Mouse (Mus musculus): ENCODE data around the gene Tcte2.
"Not testable (repeated sequence)": the region's sequence is repeated elsewhere in the genome, so short reads cannot be mapped to it uniquely, and the experiment has no call there.

Tcte2 gene

GRCm38 (mm10) chr17:13761179-13761913 lies at the start of gene Tcte2:
Gene Tcte2, minus strand, starts transcription at chr17:13761825.
- DNase-seq (ENCODE audit: low read depth, low spot score) = peak; percentile 49

DNA sequence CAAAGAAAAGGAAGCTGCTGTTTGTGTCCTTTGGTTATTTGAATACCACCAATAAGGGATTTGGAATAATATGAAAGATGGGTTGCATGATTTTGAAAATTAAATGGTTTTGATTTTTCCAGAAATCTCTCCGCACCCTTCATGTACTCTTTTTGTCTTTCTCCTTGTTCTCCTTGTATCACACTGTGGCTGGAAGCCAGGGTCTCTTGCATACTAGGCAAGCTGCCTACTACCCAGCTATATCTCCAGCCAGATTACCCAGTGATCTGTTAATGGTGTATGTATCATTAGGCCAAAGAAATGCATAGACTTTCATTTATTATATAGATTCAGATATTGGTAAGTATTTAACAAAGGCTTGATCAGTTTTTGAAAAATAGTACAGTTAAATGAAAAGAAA lies 44.4 kb upstream of the Tcte2 start:
- no peak for DNase-seq (ENCODE audit: low read depth, low spot score)

DNA sequence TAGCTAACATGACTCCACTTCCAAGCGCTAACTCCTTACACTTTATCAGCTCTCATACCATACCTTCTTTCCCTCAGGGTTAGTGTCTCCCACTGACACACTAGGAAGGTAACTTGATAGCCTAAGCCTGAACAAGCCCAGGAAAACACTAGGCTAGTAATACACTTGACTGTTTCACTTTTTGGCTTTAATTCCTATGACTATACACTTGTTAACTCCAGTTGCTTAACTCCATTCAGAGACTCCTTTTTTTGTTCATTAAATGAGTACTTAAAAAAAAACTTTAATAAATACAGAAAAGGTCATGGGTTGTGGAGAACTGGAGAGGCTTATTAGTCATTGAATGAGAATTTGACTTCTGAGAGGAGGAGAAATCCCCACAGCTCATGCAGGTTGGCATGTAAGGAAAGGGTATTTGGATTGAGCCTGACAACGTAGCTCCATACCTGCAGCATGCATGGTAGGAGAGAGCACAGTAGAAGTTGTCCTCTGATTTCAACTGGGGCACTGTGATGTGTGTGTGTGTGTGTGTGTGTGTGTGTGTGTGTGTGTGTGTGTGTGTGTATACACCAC lies 41.3 kb upstream of the Tcte2 start:
- no peak for DNase-seq (ENCODE audit: low read depth, low spot score)

- no peak for DNase-seq (ENCODE audit: low read depth, low spot score)
These were observed 36.1 kb upstream of the Tcte2 start for GRCm38 (mm10) chr17:13797691-13798090.

GRCm38 (mm10) chr17:13790033-13790432 lies 28.4 kb upstream of the Tcte2 start:
- not testable (repeated sequence) for DNase-seq (ENCODE audit: low read depth, low spot score)

DNA sequence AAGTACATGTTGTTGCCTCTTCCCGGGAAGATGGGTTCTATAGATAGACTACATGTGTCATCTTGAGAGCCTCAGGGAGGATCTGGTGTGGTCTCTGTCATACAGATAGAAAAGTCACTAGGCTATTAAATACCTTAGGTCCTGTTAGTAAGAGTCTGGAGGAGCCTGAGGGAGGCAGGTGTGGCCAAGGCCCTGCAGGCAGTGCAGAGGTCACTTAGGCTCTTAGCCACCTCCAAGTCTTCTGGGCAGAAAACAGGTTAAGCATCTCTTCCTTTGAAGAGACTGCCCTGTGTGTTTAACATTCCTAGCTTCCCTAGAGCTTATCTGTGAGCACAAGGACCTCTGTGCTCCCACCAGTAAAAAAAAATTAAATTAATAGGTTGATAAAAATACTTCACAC lies 21.8 kb upstream of the Tcte2 start:
- DNase-seq (ENCODE audit: low read depth, low spot score) = no peak

- DNase-seq (ENCODE audit: low read depth, low spot score) = no peak
These were observed 20.3 kb upstream of the Tcte2 start for GRCm38 (mm10) chr17:13781948-13782347.

- DNase-seq (ENCODE audit: low read depth, low spot score) = no peak
These were observed 17.2 kb upstream of the Tcte2 start for GRCm38 (mm10) chr17:13778865-13779264.

DNA sequence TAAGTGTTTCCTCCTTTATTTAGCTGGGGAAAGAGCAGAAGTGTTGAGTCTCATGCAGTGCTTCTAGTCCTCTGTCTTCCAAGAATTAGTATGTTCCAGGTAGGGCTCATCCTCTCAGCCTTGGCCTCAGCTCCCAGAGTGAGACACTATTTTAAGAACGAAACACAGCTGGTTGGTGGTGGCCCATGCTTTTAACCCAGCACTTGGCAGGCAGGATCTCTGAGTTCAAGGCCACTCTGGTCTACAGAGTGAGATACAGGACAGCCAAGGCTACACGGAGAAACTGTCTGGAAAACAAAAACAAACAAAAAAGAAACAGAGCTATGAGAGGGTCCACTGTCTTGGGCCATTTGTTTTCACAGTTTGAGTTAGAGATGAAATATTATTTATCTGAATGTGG lies 16.1 kb upstream of the Tcte2 start:
- no peak for DNase-seq (ENCODE audit: low read depth, low spot score)

DNA sequence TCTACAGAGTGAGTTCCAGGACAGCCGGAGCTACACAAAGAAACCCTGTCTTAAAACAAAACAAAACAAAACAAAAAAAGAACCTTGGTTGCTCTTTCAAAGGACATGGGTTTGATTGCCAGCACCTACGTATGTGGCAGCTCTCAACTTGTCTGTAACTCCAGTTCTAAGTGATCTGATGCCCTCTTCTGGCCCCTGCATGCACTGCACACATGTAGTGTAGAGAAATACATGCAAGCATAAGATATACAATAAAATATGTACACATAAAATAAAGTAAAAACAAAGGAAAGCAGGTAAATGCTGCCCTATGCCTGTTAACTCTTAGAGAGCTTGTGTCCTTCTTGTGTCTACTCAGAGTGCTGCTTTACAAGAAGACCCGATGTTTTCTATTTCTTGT lies 7.6 kb upstream of the Tcte2 start:
- DNase-seq (ENCODE audit: low read depth, low spot score) = no peak

DNA sequence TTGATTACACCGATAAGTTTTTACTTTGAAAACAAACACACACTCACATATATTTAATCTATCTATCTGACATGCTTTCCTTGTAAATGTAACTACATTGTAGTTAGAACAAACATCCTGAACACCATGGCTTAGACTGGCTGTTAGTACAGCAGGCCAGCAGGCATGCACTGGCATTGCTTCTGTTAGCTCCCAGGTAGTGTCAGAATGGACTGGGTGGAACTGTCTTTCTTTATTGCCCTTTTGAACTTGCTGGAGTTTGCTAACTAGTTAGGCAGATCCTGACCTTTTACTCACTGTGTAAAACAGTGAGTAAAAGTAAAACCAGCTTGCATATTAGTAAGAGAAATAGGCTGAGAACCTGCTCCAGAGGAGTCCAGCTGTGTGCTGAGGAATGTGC lies 6.9 kb upstream of the Tcte2 start:
- no peak for DNase-seq (ENCODE audit: low read depth, low spot score)

GRCm38 (mm10) chr17:13764911-13765310 lies 3.3 kb upstream of the Tcte2 start:
- not testable (repeated sequence) for DNase-seq (ENCODE audit: low read depth, low spot score)

DNA sequence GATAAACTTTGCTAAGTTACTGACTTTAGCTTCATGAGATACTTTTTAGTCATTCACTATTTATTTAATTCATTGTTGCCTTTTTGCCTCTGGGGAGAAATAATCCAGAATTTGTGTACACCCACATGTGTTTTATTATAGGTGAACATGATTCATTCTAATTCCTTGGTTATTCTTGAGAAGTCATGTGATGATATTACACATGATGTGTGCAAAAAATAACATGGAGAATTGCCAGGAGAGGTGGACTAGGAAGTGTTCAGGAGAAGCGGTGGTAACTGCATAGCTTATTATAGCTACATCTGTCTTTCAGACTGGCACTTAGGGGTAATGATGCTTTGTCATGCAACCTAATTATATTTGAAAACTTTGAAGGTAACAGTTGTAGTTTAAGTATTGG lies 2.2 kb upstream of the Tcte2 start:
- DNase-seq (ENCODE audit: low read depth, low spot score) = no peak

DNA sequence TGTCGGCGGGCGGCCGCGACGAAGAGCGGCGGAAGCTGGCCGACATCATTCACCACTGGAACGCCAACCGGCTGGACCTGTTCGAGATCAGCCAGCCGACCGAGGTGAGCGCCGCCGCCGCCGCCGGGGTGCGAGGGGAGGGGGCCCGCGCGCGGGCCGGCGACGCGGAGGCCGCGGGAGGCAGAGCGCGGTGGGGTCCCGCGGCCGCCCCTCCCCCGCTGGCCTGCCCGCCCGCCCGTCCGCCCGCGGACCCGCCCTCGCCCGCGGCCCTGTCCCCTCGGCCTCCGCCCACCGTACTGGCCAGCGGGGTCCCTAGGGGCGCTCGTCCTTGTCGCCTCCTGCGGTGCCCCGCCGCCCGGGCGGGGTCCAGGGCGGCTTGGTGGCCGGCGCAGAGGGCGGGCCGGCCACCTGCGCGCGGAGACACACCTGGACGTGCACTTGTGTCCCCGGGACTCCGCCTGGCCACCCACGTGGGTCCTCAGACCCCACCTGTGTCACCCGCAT lies 898 bp downstream of the Tcte2 start:
- DNase-seq (ENCODE audit: low read depth, low spot score) = no peak

GRCm38 (mm10) chr17:13759853-13760627 lies 1.6 kb downstream of the Tcte2 start, which contains the start of gene Afdn:
Gene Afdn, plus strand, starts transcription at chr17:13760539.
- peak; percentile 78 for DNase-seq (ENCODE audit: low read depth, low spot score)

DNA sequence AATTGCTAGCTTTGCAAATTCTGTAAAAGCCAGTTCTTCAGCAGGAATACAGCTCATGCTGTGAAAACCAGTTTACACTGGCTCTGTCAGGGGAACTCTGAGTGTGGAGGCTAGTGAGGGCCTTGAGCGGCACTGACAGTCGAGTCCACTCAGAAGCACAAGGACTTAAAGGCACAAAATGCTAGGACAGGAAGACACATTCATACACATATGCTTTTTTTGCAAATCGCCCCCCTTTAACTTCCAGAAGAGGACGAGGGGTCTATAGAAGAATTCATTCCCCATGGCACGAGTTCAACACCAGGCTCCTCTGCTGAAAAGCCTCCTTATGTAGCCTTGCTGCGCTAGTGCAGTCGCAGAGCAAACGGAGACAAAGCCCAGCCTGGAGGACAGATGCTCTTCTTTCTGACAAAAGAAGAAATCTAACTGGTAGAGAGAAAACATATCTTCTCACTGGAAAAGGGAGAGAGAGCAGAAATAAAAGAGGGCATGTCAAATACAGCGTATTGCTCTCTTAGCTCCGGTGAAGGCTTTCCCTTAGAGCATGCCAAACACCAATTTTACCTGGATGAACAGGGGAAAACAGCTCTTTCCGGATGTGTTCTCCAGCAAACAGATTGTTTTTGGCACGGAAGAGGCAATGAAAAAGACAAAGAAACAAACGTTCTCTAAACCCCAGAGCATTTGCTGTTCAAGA lies 2.3 kb downstream of the Tcte2 start:
- no peak for DNase-seq (ENCODE audit: low read depth, low spot score)

GRCm38 (mm10) chr17:13758586-13758985 lies 3.0 kb downstream of the Tcte2 start:
- no peak for DNase-seq (ENCODE audit: low read depth, low spot score)

GRCm38 (mm10) chr17:13754940-13755339 lies 6.7 kb downstream of the Tcte2 start:
- no peak for DNase-seq (ENCODE audit: low read depth, low spot score)

- no peak for DNase-seq (ENCODE audit: low read depth, low spot score)
These were observed 7.7 kb downstream of the Tcte2 start for GRCm38 (mm10) chr17:13753918-13754317.

DNA sequence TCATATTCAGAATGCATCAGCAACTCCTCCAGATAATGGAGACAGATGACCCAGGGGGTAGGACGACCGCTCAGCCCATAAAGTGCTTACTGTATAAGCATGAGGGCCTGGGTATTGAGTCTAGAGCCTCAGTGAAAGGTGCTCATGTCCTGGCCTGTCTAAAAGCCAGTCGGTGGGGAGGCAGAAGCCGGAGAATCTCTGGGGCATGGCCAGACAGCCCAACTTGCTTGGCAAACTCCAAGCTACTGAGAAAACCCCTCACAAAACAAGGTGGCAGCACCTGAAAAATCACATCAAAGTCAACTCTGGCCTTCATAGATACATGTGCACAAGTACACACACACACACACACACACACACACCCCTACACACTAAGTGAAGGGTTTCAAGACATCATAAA lies 12.6 kb downstream of the Tcte2 start:
- DNase-seq (ENCODE audit: low read depth, low spot score) = no peak

DNA sequence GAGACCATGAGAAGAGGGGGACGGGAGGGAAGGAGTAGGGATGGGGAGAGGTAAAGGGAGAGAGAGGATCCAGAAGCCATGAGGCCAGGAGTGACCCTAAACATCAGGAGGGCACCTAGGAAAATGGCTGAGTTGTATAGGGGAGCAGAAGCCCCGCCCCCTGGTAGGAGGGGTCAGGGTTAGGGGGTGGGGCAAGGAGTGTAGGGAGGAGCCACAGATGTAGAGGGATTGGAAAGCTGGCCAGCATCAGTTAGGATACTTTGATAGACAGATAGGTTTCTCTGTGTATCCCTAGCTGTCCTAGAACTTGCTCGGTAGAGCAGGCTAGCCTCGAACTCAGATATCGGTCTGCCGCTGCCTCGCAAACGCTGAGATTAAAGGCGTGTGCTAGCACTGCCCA lies 13.9 kb downstream of the Tcte2 start:
- DNase-seq (ENCODE audit: low read depth, low spot score) = no peak

DNA sequence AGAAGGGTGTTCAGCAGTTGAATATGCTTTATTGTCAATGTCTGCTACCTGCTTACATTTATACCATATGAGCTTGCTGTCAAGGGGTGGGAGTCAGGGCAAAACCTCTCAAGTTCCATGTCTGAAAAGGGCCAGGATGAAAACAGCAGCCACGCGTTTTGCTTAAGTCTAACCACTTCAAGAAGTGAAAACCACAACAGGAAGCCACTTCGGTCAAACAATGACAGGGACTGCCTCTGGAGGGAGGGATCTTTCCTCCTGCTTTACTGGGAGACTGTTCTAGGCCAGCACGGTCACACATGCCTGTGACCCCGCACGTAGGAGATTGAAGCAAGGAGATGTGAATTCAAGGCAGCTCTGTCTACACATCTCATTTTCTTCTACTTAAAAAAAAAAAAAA lies 15.3 kb downstream of the Tcte2 start:
- DNase-seq (ENCODE audit: low read depth, low spot score) = no peak
